Mouse (Mus musculus) embryonic facial prominence, embryonic 12.5 days (tissue): ENCODE measurements around the gene Wnk2. TPM values are rescaled to one million over a fixed set of nuclear protein-coding genes. Genes with fewer than 3 reads are reported as not detected.

Experiments used
- ATAC-seq: fragments of 200-750 bp; cut with Nextera tagmentation; 2 replicates; pipeline ENCODE4 v1.8.0; 2017; ENCODE audit not compliant: insufficient number of reproducible peaks, insufficient read depth, low FRiP score, low TSS enrichment
- H3K27ac ChIP-seq: fragments of 300-500 bp; sonication (generic); 2 replicates; pipeline ENCODE4 v1.5.1; 2016; ENCODE audit warnings: mild to moderate bottlenecking
- H3K27me3 ChIP-seq: fragments of 300-500 bp; sonication (generic); 2 replicates; pipeline ENCODE4 v1.6.1; 2016; ENCODE audit warnings: mild to moderate bottlenecking, moderate library complexity
- H3K36me3 ChIP-seq: fragments of 300-500 bp; sonication (generic); 2 replicates; pipeline ENCODE4 v1.6.1; 2016; ENCODE audit warnings: mild to moderate bottlenecking
- H3K4me1 ChIP-seq: fragments of 300-500 bp; sonication (generic); 2 replicates; pipeline ENCODE4 v1.6.1; 2016
- H3K4me2 ChIP-seq: fragments of 300-500 bp; sonication (generic); replicated peaks from 2 replicates; pipeline ENCODE4 v1.6.1; 2016; ENCODE audit warnings: mild to moderate bottlenecking, moderate library complexity
- H3K4me3 ChIP-seq: fragments of 300-500 bp; sonication (generic); 2 replicates; pipeline ENCODE4 v1.5.1; 2016; ENCODE audit warnings: mild to moderate bottlenecking
- H3K9ac ChIP-seq: fragments of 300-500 bp; sonication (generic); 2 replicates; pipeline ENCODE4 v1.6.1; 2016; ENCODE audit warnings: mild to moderate bottlenecking, moderate library complexity
- H3K9me3 ChIP-seq: fragments of 300-500 bp; sonication (generic); 2 replicates; pipeline ENCODE4 v1.6.1; 2016; ENCODE audit warnings: mild to moderate bottlenecking, moderate library complexity
- WGBS: fragments of 180-500 bp; shearing (Covaris S2); methylation state at CpG from one replicate; pipeline ENCODE4 v1.1.7; 2016; 5-methylcytosine and 5-hydroxymethylcytosine counted together
- polyA plus RNA-seq: library from polyadenylated mRNA; unstranded; fragments of >200 nt; fragmentation: Nextera tagmentation; extraction: Ambion mirVana; gene quantifications from 2 replicates; pipeline ENCODE4 v1.2.1, GENCODE M21; 2016

Wnk2 gene
- polyA plus RNA-seq, 1 experiment from 2014 or later: 3.0 TPM

GRCm38 (mm10) chr13:49154028-49154427 is 6.2 kb upstream of the Wnk2 start:
- Histone ChIP-seq H3K36me3 (no peaks in the 10 kb centered on the region), H3K27me3 (0 out of 2 replicates have a peak, but pooled peaks cover 4% of the 10 kb centered on the region), H3K4me2 (no peak overlapping the region), H3K27ac (no peak overlapping the region), H3K4me1 (no peaks in the 10 kb centered on the region), H3K4me3 (no peak overlapping the region), H3K9me3 (no peaks in the 10 kb centered on the region), H3K9ac (no peak overlapping the region)
- WGBS: 80% methylated on average over 10 of the region's 10 CpGs
- no peak for ATAC-seq

- no peak for ATAC-seq
- WGBS: 78% methylated on average over 4 of the region's 4 CpGs
- no peak overlapping the region for H3K9ac ChIP-seq
- H3K4me3 ChIP-seq: no peak overlapping the region
- H3K27ac ChIP-seq: no peak overlapping the region
- no peaks in the 10 kb centered on the region for H3K36me3 ChIP-seq
- H3K9me3 ChIP-seq: no peaks in the 10 kb centered on the region
- peaks cover 54% of the 10 kb centered on the region for H3K27me3 ChIP-seq
- H3K4me2 ChIP-seq: no peak overlapping the region
- H3K4me1 ChIP-seq: peaks cover 4% of the 10 kb centered on the region
Observed at GRCm38 (mm10) chr13:49148687-49149086, 873 bp upstream of the Wnk2 start.

- H3K9ac ChIP-seq: peak overlapping the region; percentile 74
- H3K4me2 ChIP-seq: peak overlapping the region; percentile 97
- peak overlapping the region; percentile 9; the same call in 1 of the 2 replicates for H3K27ac ChIP-seq
- peak overlapping the region; percentile 77 for H3K4me3 ChIP-seq
- no peaks in the 10 kb centered on the region for H3K9me3 ChIP-seq
- peaks cover 4% of the 10 kb centered on the region for H3K4me1 ChIP-seq
- peak; percentile 48 for ATAC-seq
- no peaks in the 10 kb centered on the region for H3K36me3 ChIP-seq
- peaks cover 57% of the 10 kb centered on the region for H3K27me3 ChIP-seq
- under 1% methylated on average over 90 of the region's 98 CpGs for WGBS
Observed at GRCm38 (mm10) chr13:49147007-49147857, 582 bp downstream of the Wnk2 start.

DNA sequence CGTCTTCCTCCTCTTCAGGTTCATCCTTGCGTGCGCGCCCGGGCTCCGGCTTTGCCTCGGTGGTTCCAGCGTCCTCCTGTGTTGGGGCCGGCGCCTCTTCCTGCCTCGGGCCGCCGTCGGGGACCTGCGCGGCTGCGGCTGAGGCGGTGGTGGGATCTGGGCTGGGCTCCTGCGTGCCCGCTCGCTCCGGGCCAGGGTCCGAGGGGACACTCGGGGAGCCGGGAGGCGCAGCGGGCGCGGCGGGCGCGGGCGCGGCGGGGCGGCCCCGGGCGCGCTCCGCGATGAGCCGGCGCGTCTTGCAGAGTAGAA is 1.2 kb downstream of the Wnk2 start:
- Histone ChIP-seq H3K27ac (no peak overlapping the region), H3K9ac (peak overlapping the region; percentile 74), H3K4me2 (peak overlapping the region; percentile 97), H3K27me3 (peaks cover 57% of the 10 kb centered on the region), H3K4me3 (peak overlapping the region; percentile 77), H3K36me3 (no peaks in the 10 kb centered on the region), H3K9me3 (no peaks in the 10 kb centered on the region), H3K4me1 (peaks cover 4% of the 10 kb centered on the region)
- ATAC-seq: peak; percentile 36; the same call in 1 of the 2 replicates
- 2% methylated on average over 42 of the region's 44 CpGs for WGBS

DNA sequence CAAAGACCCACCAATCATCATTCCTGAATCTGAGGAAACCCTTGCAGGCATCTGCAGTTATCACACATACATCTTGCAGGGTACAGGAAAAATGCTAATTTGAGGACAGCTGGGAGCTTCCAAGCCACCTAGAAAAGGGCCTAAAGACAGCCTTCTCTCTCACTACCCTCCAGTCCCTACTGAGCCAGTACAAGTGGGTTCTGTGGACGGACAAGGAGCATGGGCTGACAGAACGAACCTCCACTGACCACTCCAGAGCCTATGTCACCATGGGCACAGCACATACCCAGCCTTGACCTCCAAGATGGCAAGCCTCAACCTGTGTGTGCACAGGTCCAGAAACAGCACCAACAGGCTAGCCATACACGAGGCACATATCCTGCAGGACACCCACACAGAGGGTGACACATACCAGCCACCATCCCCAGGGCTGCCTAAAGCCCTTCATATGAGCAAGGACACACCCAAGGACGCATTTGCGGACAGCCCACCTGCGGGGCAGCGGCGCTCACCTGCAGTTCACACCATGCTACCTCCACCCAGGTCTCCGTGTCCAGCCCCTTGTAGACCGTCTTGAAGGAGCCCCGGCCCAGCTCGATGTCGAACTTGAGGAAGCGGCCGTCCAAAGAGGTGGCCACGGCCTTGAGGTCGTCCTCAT is 1.6 kb downstream of the Wnk2 start:
- 23% methylated on average over 17 of the region's 17 CpGs for WGBS
- no peak overlapping the region for H3K27ac ChIP-seq
- no peak for ATAC-seq

GRCm38 (mm10) chr13:49145396-49145795 is 2.4 kb downstream of the Wnk2 start:
- no peak for ATAC-seq
- peak overlapping the region; percentile 97; the same call in 1 of the 2 replicates for H3K4me2 ChIP-seq
- 41% methylated on average over 7 of the region's 7 CpGs for WGBS
- H3K9me3 ChIP-seq: no peaks in the 10 kb centered on the region
- no peak overlapping the region for H3K9ac ChIP-seq
- H3K4me3 ChIP-seq: 0 out of 2 replicates have a peak overlapping the region, but pooled peaks have one; percentile 9
- peaks cover 4% of the 10 kb centered on the region for H3K4me1 ChIP-seq
- H3K27me3 ChIP-seq: peaks cover 57% of the 10 kb centered on the region
- no peaks in the 10 kb centered on the region for H3K36me3 ChIP-seq
- no peak overlapping the region for H3K27ac ChIP-seq

More for the DNA sequence above, 1.6 kb downstream of the Wnk2 start:
- H3K36me3 ChIP-seq: no peaks in the 10 kb centered on the region
- H3K4me1 ChIP-seq: peaks cover 4% of the 10 kb centered on the region
- H3K4me2 ChIP-seq: peak overlapping the region; percentile 97
- no peaks in the 10 kb centered on the region for H3K9me3 ChIP-seq
- H3K27me3 ChIP-seq: peaks cover 57% of the 10 kb centered on the region
- peak overlapping the region; percentile 74 for H3K9ac ChIP-seq
- peak overlapping the region; percentile 77 for H3K4me3 ChIP-seq

DNA sequence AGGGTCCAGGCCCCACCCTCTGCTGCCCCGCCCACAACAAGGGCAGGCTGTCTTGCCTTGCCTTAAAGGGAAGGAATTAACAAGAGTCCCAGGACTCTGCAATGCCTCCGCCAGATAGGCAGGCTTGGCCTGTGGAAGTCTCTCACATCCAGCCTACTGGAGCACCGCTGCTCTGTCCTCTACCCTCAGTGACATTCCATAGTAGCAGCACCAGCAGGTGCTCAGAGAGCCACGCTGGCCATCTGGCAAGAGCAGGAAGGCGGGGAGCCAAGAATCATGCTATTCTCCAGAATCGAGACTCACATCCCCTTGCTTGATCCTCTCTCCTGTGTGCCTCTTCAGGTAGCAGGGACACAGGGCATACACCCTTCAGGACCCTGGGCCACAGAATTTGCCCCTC is 3.4 kb downstream of the Wnk2 start:
- WGBS: 59% methylated on average over 6 of the region's 6 CpGs
- no peak for ATAC-seq
- Histone ChIP-seq H3K27me3 (peaks cover 56% of the 10 kb centered on the region), H3K9me3 (no peaks in the 10 kb centered on the region), H3K4me2 (no peak overlapping the region), H3K9ac (no peak overlapping the region), H3K36me3 (no peaks in the 10 kb centered on the region), H3K27ac (no peak overlapping the region), H3K4me3 (no peak overlapping the region), H3K4me1 (peaks cover 4% of the 10 kb centered on the region)

DNA sequence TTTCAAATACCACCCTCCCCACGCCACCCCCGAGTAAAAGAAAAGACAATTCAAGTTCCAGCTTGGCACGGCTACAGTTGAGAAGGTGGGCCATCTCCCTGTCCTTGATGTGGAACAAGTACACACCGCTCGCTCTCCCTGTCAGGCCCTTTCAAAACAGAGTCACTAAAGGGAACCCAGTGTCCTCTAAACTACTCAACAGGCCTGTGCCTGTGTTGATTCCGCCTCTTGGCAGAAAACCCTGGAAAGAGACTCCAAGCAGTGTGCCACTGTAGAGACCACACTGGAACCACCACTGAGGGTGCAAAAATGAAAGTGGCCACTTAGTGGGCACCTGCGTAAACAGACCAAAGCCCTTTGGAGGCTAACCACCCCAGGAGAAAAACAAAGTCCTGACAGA is 4.5 kb downstream of the Wnk2 start:
- H3K4me3 ChIP-seq: no peak overlapping the region
- WGBS: 93% methylated on average over 7 of the region's 7 CpGs
- peaks cover 47% of the 10 kb centered on the region for H3K27me3 ChIP-seq
- 0 out of 2 replicates have a peak, but pooled peaks cover 4% of the 10 kb centered on the region for H3K36me3 ChIP-seq
- H3K4me2 ChIP-seq: no peak overlapping the region
- H3K9ac ChIP-seq: no peak overlapping the region
- peaks cover 4% of the 10 kb centered on the region for H3K4me1 ChIP-seq
- no peak for ATAC-seq
- no peaks in the 10 kb centered on the region for H3K9me3 ChIP-seq
- no peak overlapping the region for H3K27ac ChIP-seq

- H3K4me2 ChIP-seq: no peak overlapping the region
- 72% methylated on average over 5 of the region's 5 CpGs for WGBS
Observed at GRCm38 (mm10) chr13:49142396-49142795, 5.4 kb downstream of the Wnk2 start.

DNA sequence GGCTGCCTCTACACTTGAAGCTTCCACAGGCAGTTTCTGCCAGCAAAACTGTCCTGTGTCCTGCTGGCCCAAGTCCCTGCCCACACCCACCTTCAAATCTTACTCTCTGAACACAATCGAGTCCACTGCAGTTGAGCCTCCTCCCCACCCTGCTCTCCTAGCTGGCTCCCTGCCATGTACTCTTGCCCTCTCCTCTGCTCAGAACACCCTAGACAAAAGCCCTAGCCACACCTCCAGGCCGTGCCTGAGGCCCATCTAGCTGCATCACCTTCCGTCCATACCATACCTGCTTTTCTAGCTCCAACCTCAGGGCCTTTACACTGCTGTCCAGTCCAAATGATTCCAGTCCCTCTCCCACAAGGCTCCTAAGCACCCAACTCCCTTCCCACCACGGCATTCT is 7.2 kb downstream of the Wnk2 start:
- Histone ChIP-seq H3K4me2 (no peak overlapping the region), H3K9me3 (no peaks in the 10 kb centered on the region), H3K4me3 (no peak overlapping the region), H3K4me1 (peaks cover 3% of the 10 kb centered on the region), H3K36me3 (0 out of 2 replicates have a peak, but pooled peaks cover 4% of the 10 kb centered on the region), H3K27ac (no peak overlapping the region), H3K27me3 (peaks cover 21% of the 10 kb centered on the region), H3K9ac (no peak overlapping the region)
- 72% methylated on average over 4 of the region's 4 CpGs for WGBS
- no peak for ATAC-seq

More at GRCm38 (mm10) chr13:49142396-49142795, 5.4 kb downstream of the Wnk2 start:
- Histone ChIP-seq H3K9ac (no peak overlapping the region), H3K9me3 (no peaks in the 10 kb centered on the region), H3K36me3 (0 out of 2 replicates have a peak, but pooled peaks cover 4% of the 10 kb centered on the region), H3K27ac (no peak overlapping the region), H3K4me3 (no peak overlapping the region), H3K27me3 (peaks cover 39% of the 10 kb centered on the region), H3K4me1 (peaks cover 4% of the 10 kb centered on the region)
- ATAC-seq: no peak

DNA sequence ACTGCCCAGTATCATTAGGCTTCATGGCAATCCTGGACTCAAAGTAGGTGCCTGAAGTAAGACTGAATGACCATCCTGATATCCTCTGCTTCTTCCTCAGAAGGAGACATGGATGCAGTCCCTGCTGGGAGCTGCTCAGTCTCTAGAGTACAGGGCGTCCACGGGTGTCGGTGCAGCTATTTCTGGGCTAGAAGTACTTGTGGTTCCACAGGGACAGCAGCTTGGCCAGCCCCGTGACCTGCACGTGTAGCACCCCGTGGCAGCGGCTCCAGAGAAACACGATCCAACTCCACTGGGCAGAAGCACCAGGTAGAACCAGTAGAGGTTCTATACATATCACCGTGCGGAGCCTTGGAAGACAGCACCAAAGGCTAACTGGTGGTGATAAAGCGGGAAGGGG is 13.3 kb downstream of the Wnk2 start:
- peaks cover 12% of the 10 kb centered on the region; the same call in 1 of the 2 replicates for H3K4me1 ChIP-seq
- WGBS: 93% methylated on average over 11 of the region's 11 CpGs

DNA sequence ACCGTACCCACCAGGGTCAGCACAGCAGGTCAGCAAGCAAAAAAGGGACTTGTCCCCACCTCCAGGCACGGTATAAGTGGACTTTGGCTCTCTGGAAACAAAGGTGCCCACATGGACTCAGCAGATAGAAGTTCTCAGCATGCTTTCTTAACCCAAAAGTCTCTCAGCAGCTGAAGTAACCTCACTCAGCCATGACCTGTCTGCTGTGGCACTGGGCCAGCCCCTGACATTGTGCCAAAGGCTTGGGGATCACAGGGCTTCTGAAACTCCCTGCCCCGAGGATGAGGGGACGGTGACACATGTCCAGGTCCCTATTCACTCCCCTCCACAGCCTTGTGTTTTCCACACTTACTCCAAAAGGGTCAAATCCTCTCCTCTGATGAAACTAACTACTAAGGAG is 14.7 kb downstream of the Wnk2 start:
- no peaks in the 10 kb centered on the region for H3K27me3 ChIP-seq
- no peak overlapping the region for H3K4me2 ChIP-seq
- 87% methylated on average over 4 of the region's 4 CpGs for WGBS
- no peak overlapping the region for H3K4me3 ChIP-seq
- H3K36me3 ChIP-seq: no peaks in the 10 kb centered on the region
- peaks cover 16% of the 10 kb centered on the region; the same call in 1 of the 2 replicates for H3K4me1 ChIP-seq
- no peak for ATAC-seq
- H3K9ac ChIP-seq: no peak overlapping the region
- H3K27ac ChIP-seq: no peak overlapping the region
- no peaks in the 10 kb centered on the region for H3K9me3 ChIP-seq

More for the DNA sequence above, 13.3 kb downstream of the Wnk2 start:
- Histone ChIP-seq H3K4me2 (no peak overlapping the region), H3K36me3 (0 out of 2 replicates have a peak, but pooled peaks cover 4% of the 10 kb centered on the region), H3K27ac (no peak overlapping the region), H3K27me3 (no peaks in the 10 kb centered on the region), H3K9me3 (no peaks in the 10 kb centered on the region), H3K9ac (no peak overlapping the region), H3K4me3 (no peak overlapping the region)
- ATAC-seq: no peak
